Mouse (Mus musculus): ENCODE results near the gene Triobp. TPM values are rescaled to one million over a fixed set of nuclear protein-coding genes. Genes with fewer than 3 reads are reported as not detected.
A peak's percentile ranks its signal among the peaks of the same experiment; 100 is the strongest.

Gene Triobp
- polyA plus RNA-seq, 1 experiment from 2014 or later: 41.1 TPM

GRCm38 (mm10) chr15:78936403-78936802 lies 11.1 kb upstream of the Triobp start:
- WGBS: 87% methylated on average over 12 of the region's 12 CpGs
- Histone ChIP-seq H3K4me2 (ENCODE audit: low read length) (no peak overlapping the region), H3K9ac (ENCODE audit: low read length) (no peak overlapping the region), H3K27me3 (ENCODE audit: control insufficient read depth, insufficient read depth, low read length) (no peaks in the 10 kb centered on the region), H3K27ac (replicated peaks in 1 of 2; ENCODE audit: control insufficient read depth in 1 of 2, insufficient read depth in 1 of 2, low read depth in 2 of 2, low read length in 2 of 2) (no peak overlapping the region), H3K9me3 (ENCODE audit: control insufficient read depth, low read length) (no peaks in the 10 kb centered on the region), H3K36me3 (ENCODE audit: control insufficient read depth, insufficient read depth, low read length) (peaks cover 47% of the 10 kb centered on the region), H3K4me3 (ENCODE audit: control insufficient read depth in 1 of 2, insufficient read depth in 1 of 2, low read depth in 1 of 2, low read length in 2 of 2) (no peak overlapping the region), H3K4me1 (ENCODE audit: control insufficient read depth in 2 of 2, insufficient read depth in 2 of 2, low read length in 2 of 2) (peaks cover 2 to 16% of the 10 kb centered on the region in 2 experiments; a peak in 3 of 4 replicates)
- ATAC-seq (ENCODE audit: insufficient number of reproducible peaks, insufficient read depth, low FRiP score, low read depth): no peak

DNA sequence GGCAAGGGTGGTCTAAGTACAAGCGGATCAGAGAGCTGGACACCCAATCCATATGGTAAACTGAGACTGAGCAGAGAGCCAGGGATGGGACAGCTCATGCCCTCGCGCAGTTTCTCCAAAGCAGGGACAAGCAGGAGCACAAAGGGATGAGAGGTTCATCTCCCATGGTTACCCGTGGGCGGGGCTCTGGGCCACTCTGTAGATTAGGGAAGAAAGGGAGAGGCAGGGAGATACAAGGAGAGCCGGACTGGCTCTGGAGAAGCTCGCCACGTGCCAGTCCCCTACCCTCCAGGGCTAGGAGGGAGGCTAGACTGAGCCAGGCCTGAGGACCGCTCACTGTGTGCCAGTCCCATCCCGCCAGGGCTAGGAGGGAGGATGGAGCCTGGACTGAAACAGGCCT lies 10.2 kb upstream of the Triobp start:
- ATAC-seq (ENCODE audit: insufficient number of reproducible peaks, insufficient read depth, low FRiP score, low read depth): no peak
- Histone ChIP-seq H3K9ac (ENCODE audit: low read length) (no peak overlapping the region), H3K27ac (replicated peaks in 1 of 2; ENCODE audit: control insufficient read depth in 1 of 2, insufficient read depth in 1 of 2, low read depth in 2 of 2, low read length in 2 of 2) (no peak overlapping the region), H3K27me3 (ENCODE audit: control insufficient read depth, insufficient read depth, low read length) (no peaks in the 10 kb centered on the region), H3K4me3 (ENCODE audit: control insufficient read depth in 1 of 2, insufficient read depth in 1 of 2, low read depth in 1 of 2, low read length in 2 of 2) (no peak overlapping the region), H3K36me3 (ENCODE audit: control insufficient read depth, insufficient read depth, low read length) (peaks cover 54% of the 10 kb centered on the region), H3K4me2 (ENCODE audit: low read length) (no peak overlapping the region), H3K9me3 (ENCODE audit: control insufficient read depth, low read length) (no peaks in the 10 kb centered on the region), H3K4me1 (ENCODE audit: control insufficient read depth in 2 of 2, insufficient read depth in 2 of 2, low read length in 2 of 2) (peaks cover 2 to 15% of the 10 kb centered on the region in 2 experiments; a peak in 3 of 4 replicates)
- WGBS: 89% methylated on average over 10 of the region's 10 CpGs

- no peak for ATAC-seq (ENCODE audit: insufficient number of reproducible peaks, insufficient read depth, low FRiP score, low read depth)
- 71% methylated on average over 2 of the region's 2 CpGs for WGBS
- no peak overlapping the region for H3K4me2 ChIP-seq (ENCODE audit: low read length)
- H3K4me1 ChIP-seq (ENCODE audit: control insufficient read depth in 2 of 2, insufficient read depth in 2 of 2, low read length in 2 of 2): peaks cover 5 to 18% of the 10 kb centered on the region in 2 experiments; a peak in 3 of 4 replicates
- peaks cover 54% of the 10 kb centered on the region for H3K36me3 ChIP-seq (ENCODE audit: control insufficient read depth, insufficient read depth, low read length)
- no peaks in the 10 kb centered on the region for H3K27me3 ChIP-seq (ENCODE audit: control insufficient read depth, insufficient read depth, low read length)
- no peak overlapping the region for H3K9ac ChIP-seq (ENCODE audit: low read length)
- no peak overlapping the region for H3K27ac ChIP-seq (replicated peaks in 1 of 2; ENCODE audit: control insufficient read depth in 1 of 2, insufficient read depth in 1 of 2, low read depth in 2 of 2, low read length in 2 of 2)
- no peak overlapping the region for H3K4me3 ChIP-seq (ENCODE audit: control insufficient read depth in 1 of 2, insufficient read depth in 1 of 2, low read depth in 1 of 2, low read length in 2 of 2)
- no peaks in the 10 kb centered on the region for H3K9me3 ChIP-seq (ENCODE audit: control insufficient read depth, low read length)
These were observed 9.6 kb upstream of the Triobp start for GRCm38 (mm10) chr15:78937963-78938362.

GRCm38 (mm10) chr15:78940325-78940724 lies 7.2 kb upstream of the Triobp start:
- Histone ChIP-seq H3K36me3 (ENCODE audit: control insufficient read depth, insufficient read depth, low read length) (peaks cover 54% of the 10 kb centered on the region), H3K9ac (ENCODE audit: low read length) (no peak overlapping the region), H3K27me3 (ENCODE audit: control insufficient read depth, insufficient read depth, low read length) (no peaks in the 10 kb centered on the region), H3K27ac (replicated peaks in 1 of 2; ENCODE audit: control insufficient read depth in 1 of 2, insufficient read depth in 1 of 2, low read depth in 2 of 2, low read length in 2 of 2) (no peak overlapping the region), H3K4me1 (ENCODE audit: control insufficient read depth in 2 of 2, insufficient read depth in 2 of 2, low read length in 2 of 2) (peaks cover 5 to 14% of the 10 kb centered on the region in 2 experiments; a peak in 3 of 4 replicates), H3K9me3 (ENCODE audit: control insufficient read depth, low read length) (no peaks in the 10 kb centered on the region), H3K4me2 (ENCODE audit: low read length) (no peak overlapping the region), H3K4me3 (ENCODE audit: control insufficient read depth in 1 of 2, insufficient read depth in 1 of 2, low read depth in 1 of 2, low read length in 2 of 2) (no peak overlapping the region)
- no peak for ATAC-seq (ENCODE audit: insufficient number of reproducible peaks, insufficient read depth, low FRiP score, low read depth)
- 90% methylated on average over 13 of the region's 13 CpGs for WGBS

- H3K9ac ChIP-seq (ENCODE audit: low read length): peak overlapping the region; percentile 54
- peak overlapping the region; percentile 29 to 50 for H3K4me3 ChIP-seq (ENCODE audit: control insufficient read depth in 1 of 2, insufficient read depth in 1 of 2, low read depth in 1 of 2, low read length in 2 of 2)
- peak; percentile 45; the same call in 1 of the 2 replicates for ATAC-seq (ENCODE audit: insufficient number of reproducible peaks, insufficient read depth, low FRiP score, low read depth)
- H3K27ac ChIP-seq (replicated peaks in 1 of 2; ENCODE audit: control insufficient read depth in 1 of 2, insufficient read depth in 1 of 2, low read depth in 2 of 2, low read length in 2 of 2): no peak overlapping the region
- peak overlapping the region; percentile 61 for H3K4me2 ChIP-seq (ENCODE audit: low read length)
- peaks cover 44% of the 10 kb centered on the region for H3K36me3 ChIP-seq (ENCODE audit: control insufficient read depth, insufficient read depth, low read length)
- 1% methylated on average over 9 of the region's 9 CpGs for WGBS
- peaks cover 3 to 6% of the 10 kb centered on the region in 2 experiments; a peak in 2 of 4 replicates for H3K4me1 ChIP-seq (ENCODE audit: control insufficient read depth in 2 of 2, insufficient read depth in 2 of 2, low read length in 2 of 2)
- H3K27me3 ChIP-seq (ENCODE audit: control insufficient read depth, insufficient read depth, low read length): no peaks in the 10 kb centered on the region
- no peaks in the 10 kb centered on the region for H3K9me3 ChIP-seq (ENCODE audit: control insufficient read depth, low read length)
These were observed 4.9 kb upstream of the Triobp start for GRCm38 (mm10) chr15:78942663-78943062.

GRCm38 (mm10) chr15:78946232-78946631 lies 1.3 kb upstream of the Triobp start:
- Histone ChIP-seq H3K27me3 (ENCODE audit: control insufficient read depth, insufficient read depth, low read length) (peaks cover 4% of the 10 kb centered on the region; the same call in 1 of the 2 replicates), H3K36me3 (ENCODE audit: control insufficient read depth, insufficient read depth, low read length) (peaks cover 9% of the 10 kb centered on the region), H3K4me2 (ENCODE audit: low read length) (no peak overlapping the region), H3K27ac (replicated peaks in 1 of 2; ENCODE audit: control insufficient read depth in 1 of 2, insufficient read depth in 1 of 2, low read depth in 2 of 2, low read length in 2 of 2) (no peak overlapping the region), H3K4me1 (ENCODE audit: control insufficient read depth in 2 of 2, insufficient read depth in 2 of 2, low read length in 2 of 2) (peaks cover 9 to 12% of the 10 kb centered on the region in 2 experiments; a peak in 3 of 4 replicates), H3K4me3 (ENCODE audit: control insufficient read depth in 1 of 2, insufficient read depth in 1 of 2, low read depth in 1 of 2, low read length in 2 of 2) (no peak overlapping the region), H3K9me3 (ENCODE audit: control insufficient read depth, low read length) (no peaks in the 10 kb centered on the region), H3K9ac (ENCODE audit: low read length) (no peak overlapping the region)
- no peak for ATAC-seq (ENCODE audit: insufficient number of reproducible peaks, insufficient read depth, low FRiP score, low read depth)
- 77% methylated on average over 7 of the region's 7 CpGs for WGBS

- H3K9me3 ChIP-seq (ENCODE audit: control insufficient read depth, low read length): no peaks in the 10 kb centered on the region
- H3K4me1 ChIP-seq (ENCODE audit: control insufficient read depth in 2 of 2, insufficient read depth in 2 of 2, low read length in 2 of 2): peaks cover 6 to 8% of the 10 kb centered on the region in 2 experiments; a peak in 3 of 4 replicates
- WGBS: 9% methylated on average over 11 of the region's 11 CpGs
- no peaks in the 10 kb centered on the region for H3K36me3 ChIP-seq (ENCODE audit: control insufficient read depth, insufficient read depth, low read length)
- peaks cover 4% of the 10 kb centered on the region; the same call in 1 of the 2 replicates for H3K27me3 ChIP-seq (ENCODE audit: control insufficient read depth, insufficient read depth, low read length)
- peak overlapping the region; percentile 68 for H3K9ac ChIP-seq (ENCODE audit: low read length)
- no peak overlapping the region for H3K27ac ChIP-seq (replicated peaks in 1 of 2; ENCODE audit: control insufficient read depth in 1 of 2, insufficient read depth in 1 of 2, low read depth in 2 of 2, low read length in 2 of 2)
- ATAC-seq (ENCODE audit: insufficient number of reproducible peaks, insufficient read depth, low FRiP score, low read depth): no peak
- peak overlapping the region; percentile 45 to 54 for H3K4me3 ChIP-seq (ENCODE audit: control insufficient read depth in 1 of 2, insufficient read depth in 1 of 2, low read depth in 1 of 2, low read length in 2 of 2)
- H3K4me2 ChIP-seq (ENCODE audit: low read length): peak overlapping the region; percentile 90
These were observed 715 bp downstream of the Triobp start for GRCm38 (mm10) chr15:78948152-78948725.

Measured in heart, embryonic 14.5 days (tissue).